Mouse (Mus musculus) lung, postnatal 0 days (tissue): ENCODE measurements around the gene Hells.

Experiments
- CTCF ChIP-seq: IDR thresholded peaks from 2 replicates; pipeline ENCODE4 v1.5.1; 2016; ENCODE audit warnings: antibody characterized with exemption, mild to moderate bottlenecking
- EP300 ChIP-seq: IDR thresholded peaks from 2 replicates; pipeline ENCODE4 v1.6.1; 2016; ENCODE audit warnings: antibody characterized with exemption, mild to moderate bottlenecking, control low read depth

DNA sequence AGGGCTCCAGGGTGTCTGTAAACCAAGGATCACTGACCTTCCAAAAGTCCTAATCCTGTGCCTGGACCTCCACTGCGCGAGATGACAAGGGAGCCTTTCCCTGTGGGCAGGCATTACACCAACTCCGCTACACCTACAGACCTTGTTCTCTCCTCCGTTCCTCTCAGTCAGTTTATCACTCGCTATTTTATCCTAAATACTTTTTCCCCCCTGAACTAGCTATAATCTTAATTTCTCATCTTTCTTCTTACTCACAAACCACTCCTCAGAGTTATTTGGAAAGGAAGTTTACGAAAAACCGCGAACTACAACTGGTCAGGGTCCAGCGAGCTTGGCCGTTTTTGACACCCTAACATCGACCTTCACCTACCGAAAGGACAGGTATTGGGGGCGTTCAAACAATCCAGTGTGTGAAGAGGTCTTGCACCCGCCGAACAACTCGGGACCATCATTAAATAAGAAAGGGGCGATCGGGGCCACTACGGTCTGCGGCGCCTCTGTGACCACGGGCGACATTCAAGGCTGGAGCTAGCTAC, 395 bp upstream of the Hells start:
- TF ChIP-seq EP300 (no peak), CTCF (no peak)
